Mouse (Mus musculus) CH12.LX (cell line): ENCODE measurements around the gene Vps41. TPM values are rescaled to one million over a fixed set of nuclear protein-coding genes. Genes with fewer than 3 reads are reported as not detected.

ENCODE experiments used
- DNase-seq: peaks from one replicate; pipeline ENCODE4 v3.0.0-alpha.2; 2013; ENCODE audit errors: extremely low read depth
- H3K27ac ChIP-seq: 2 replicates; pipeline ENCODE4 v1.5.1; 2012; ENCODE audit warnings: low read depth, mild to moderate bottlenecking, control low read depth, moderate library complexity; ENCODE audit not compliant: insufficient read depth
- H3K27me3 ChIP-seq: replicated peaks from 2 replicates; pipeline ENCODE3; 2012; ENCODE audit warnings: inconsistent platforms
- H3K36me3 ChIP-seq, 2 experiments: replicated peaks in 1 of 2; 2 replicates each; pipeline versions ENCODE3 to v1.6.1; 2012; ENCODE audit warnings: inconsistent platforms in 1 of 2, low read length in 1 of 2, mild to moderate bottlenecking in 1 of 2, mixed read lengths in 1 of 2, moderate library complexity in 1 of 2; ENCODE audit not compliant: control insufficient read depth in 1 of 2, insufficient read depth in 1 of 2
- H3K4me1 ChIP-seq, 2 experiments: 2 replicates each; pipeline ENCODE4 v1.6.1; 2012; ENCODE audit warnings: inconsistent platforms in 1 of 2, moderate library complexity in 1 of 2; ENCODE audit not compliant: insufficient read depth in 2 of 2, control insufficient read depth in 1 of 2
- H3K4me2 ChIP-seq: 2 replicates; pipeline ENCODE4 v1.6.1; 2012; ENCODE audit warnings: low read depth, mild to moderate bottlenecking, control low read depth; ENCODE audit not compliant: poor library complexity, insufficient read depth, severe bottlenecking
- H3K4me3 ChIP-seq, 3 experiments: fragments of 150-350 bp in 1 of 3; sonication (generic) in 1 of 3; replicated peaks in 1 of 3; 2 replicates each; pipeline versions ENCODE3 to v1.5.1; 2011 to 2012; ENCODE audit warnings: low read depth in 2 of 3, low read length in 2 of 3, mild to moderate bottlenecking in 2 of 3, moderate library complexity in 2 of 3, control low read depth in 1 of 3, improper control_type of control experiment in 1 of 3, inconsistent platforms in 1 of 3, mixed read lengths in 1 of 3; ENCODE audit not compliant: poor library complexity in 1 of 3
- H3K79me2 ChIP-seq: replicated peaks from 2 replicates; pipeline ENCODE4 v1.6.1; 2012; ENCODE audit warnings: mild to moderate bottlenecking, moderate library complexity; ENCODE audit not compliant: control insufficient read depth, poor library complexity, insufficient read depth, severe bottlenecking; ENCODE audit errors: extremely low read depth
- H3K9ac ChIP-seq: 2 replicates; pipeline ENCODE4 v1.6.1; 2012; ENCODE audit warnings: low read depth, mild to moderate bottlenecking, control low read depth, moderate library complexity; ENCODE audit not compliant: insufficient read depth
- H3K9me3 ChIP-seq: replicated peaks from 2 replicates; pipeline ENCODE3; 2012; ENCODE audit warnings: low read length, inconsistent platforms, mixed read lengths
- CHD2 ChIP-seq: IDR thresholded peaks from 2 replicates; pipeline ENCODE4 v1.6.1; 2011; ENCODE audit warnings: low read length, improper control_type of control experiment
- CTCF ChIP-seq, 2 experiments: IDR thresholded peaks in 1 of 2; conservative IDR thresholded peaks in 1 of 2; 2 replicates each; pipeline ENCODE4 v1.5.1; 2011 to 2012; ENCODE audit warnings: low read depth in 2 of 2, low read length in 2 of 2, improper control_type of control experiment in 1 of 2, inconsistent platforms in 1 of 2, mild to moderate bottlenecking in 1 of 2, moderate library complexity in 1 of 2
- ELF1 ChIP-seq: IDR thresholded peaks from 2 replicates; pipeline ENCODE4 v1.6.1; 2014; ENCODE audit warnings: low read depth, mild to moderate bottlenecking, inconsistent platforms, low read length, improper control_type of control experiment
- EP300 ChIP-seq: IDR thresholded peaks from 2 replicates; pipeline ENCODE4 v1.6.1; 2011; ENCODE audit warnings: low read length, improper control_type of control experiment
- ETS1 ChIP-seq: conservative IDR thresholded peaks from 2 replicates; pipeline ENCODE4 v1.6.1; 2012; ENCODE audit warnings: low read depth, mild to moderate bottlenecking, inconsistent platforms, low read length, improper control_type of control experiment, moderate library complexity
- IRF4 ChIP-seq: IDR thresholded peaks from 2 replicates; pipeline ENCODE4 v1.6.1; 2014; ENCODE audit warnings: low read depth, mild to moderate bottlenecking, inconsistent platforms, low read length, improper control_type of control experiment
- JUN ChIP-seq: IDR thresholded peaks from 2 replicates; pipeline ENCODE4 v1.6.1; 2011; ENCODE audit warnings: low read depth, mild to moderate bottlenecking, low read length, improper control_type of control experiment, moderate library complexity; ENCODE audit not compliant: insufficient read depth
- KAT2A ChIP-seq: IDR thresholded peaks from 2 replicates; pipeline ENCODE4 v1.6.1; 2012; ENCODE audit warnings: low read length, improper control_type of control experiment, inconsistent platforms; ENCODE audit not compliant: insufficient replicate concordance
- MYC ChIP-seq: IDR thresholded peaks from 2 replicates; pipeline ENCODE4 v1.6.1; 2011; ENCODE audit warnings: low read depth, mild to moderate bottlenecking, improper control_type of control experiment, low read length
- PAX5 ChIP-seq: IDR thresholded peaks from 2 replicates; pipeline ENCODE4 v1.6.1; 2012; ENCODE audit warnings: low read length, inconsistent platforms, mixed read lengths
- RAD21 ChIP-seq: IDR thresholded peaks from 2 replicates; pipeline ENCODE4 v1.6.1; 2011; ENCODE audit warnings: low read depth, mild to moderate bottlenecking, low read length, improper control_type of control experiment, moderate library complexity
- RCOR1 ChIP-seq: conservative IDR thresholded peaks from 2 replicates; pipeline ENCODE4 v1.6.1; 2012; ENCODE audit warnings: low read depth, mild to moderate bottlenecking, inconsistent platforms, low read length, improper control_type of control experiment
- SIN3A ChIP-seq: IDR thresholded peaks from 2 replicates; pipeline ENCODE4 v1.6.1; 2012; ENCODE audit warnings: low read length, improper control_type of control experiment, inconsistent platforms
- SMC3 ChIP-seq: IDR thresholded peaks from 2 replicates; pipeline ENCODE4 v1.6.1; 2011; ENCODE audit warnings: low read depth, low read length, improper control_type of control experiment
- TBP ChIP-seq: conservative IDR thresholded peaks from 2 replicates; pipeline ENCODE4 v1.6.1; 2011; ENCODE audit warnings: low read depth, low read length, improper control_type of control experiment
- TCF12 ChIP-seq: IDR thresholded peaks from 2 replicates; pipeline ENCODE4 v1.6.1; 2014; ENCODE audit warnings: low read depth, mild to moderate bottlenecking, inconsistent platforms, low read length, improper control_type of control experiment
- ZC3H11A ChIP-seq: IDR thresholded peaks from 2 replicates; pipeline ENCODE4 v1.6.1; 2012; ENCODE audit warnings: low read depth, mild to moderate bottlenecking, inconsistent platforms, low read length, improper control_type of control experiment
- ZNF384 ChIP-seq: IDR thresholded peaks from 2 replicates; pipeline ENCODE4 v1.6.1; 2012; ENCODE audit warnings: low read depth, low read length, improper control_type of control experiment, inconsistent platforms
- dilution Hi-C: fragments of 300-500 bp; cut with MboI; formaldehyde crosslinking; loops from 2 replicates; pipeline ENCODE4 v1.14.3; 2020; ENCODE audit warnings: low sequenced_read_pairs; ENCODE audit not compliant: extremely low pct_unique_long_range_greater_than_20kb, extremely low pct_ligation_motif_present
- in situ Hi-C: fragments of 300-500 bp; cut with MboI; formaldehyde crosslinking; loops from 3 replicates; pipeline ENCODE4 v1.14.3; 2019; ENCODE audit warnings: low sequenced_read_pairs, low pct_ligation_motif_present, low pct_unique_long_range_greater_than_20kb, mixed read lengths
- polyA plus RNA-seq: library from polyadenylated mRNA; unstranded; fragments of >175 nt; gene quantifications from 2 replicates; pipeline ENCODE4 v1.2.1, GENCODE M21; 2012; ENCODE audit warnings: low read depth; ENCODE audit not compliant: insufficient read length
- total RNA-seq, 2 experiments: library from RNA; depleted of rRNA; stranded (reverse); fragments of 300-350 nt in 1 of 2; fragments of >200 nt in 1 of 2; gene quantifications; 2 replicates each; pipeline ENCODE4 v1.2.3; 2012 to 2014

The Vps41 gene
- total and polyA plus RNA-seq, 3 experiments: 41.7 to 59.2 (median 48.1) TPM

GRCm38 (mm10) chr13:18757958-18758357, 40.9 kb downstream of the Vps41 start:
- in situ Hi-C loops: no loop called here

GRCm38 (mm10) chr13:18759361-18760056, 42.4 kb downstream of the Vps41 start:
- no peak overlapping the region for H3K9ac ChIP-seq
- no peaks in the 10 kb centered on the region for H3K79me2 ChIP-seq
- dilution Hi-C loops (no loop called here), in situ Hi-C loops (no loop called here)
- H3K27me3 ChIP-seq: no peaks in the 10 kb centered on the region
- TF ChIP-seq JUN (no peak), ZNF384 (no peak), SIN3A (no peak), TBP (no peak), ETS1 (no peak), ZC3H11A (no peak), PAX5 (no peak), CHD2 (no peak)
- no peak overlapping the region for H3K4me3 ChIP-seq
- peaks cover 0 to 2% of the 10 kb centered on the region in 2 experiments for H3K36me3 ChIP-seq
- no peak overlapping the region for H3K4me2 ChIP-seq
- no peak overlapping the region for H3K27ac ChIP-seq
- H3K9me3 ChIP-seq: no peaks in the 10 kb centered on the region
- no peak for DNase-seq
- peaks cover 0 to 17% of the 10 kb centered on the region in 2 experiments; a peak in 1 of 4 replicates for H3K4me1 ChIP-seq

More at GRCm38 (mm10) chr13:18757958-18758357, 40.9 kb downstream of the Vps41 start:
- TF ChIP-seq ELF1 (no peak), MYC (no peak), CTCF (conservative IDR thresholded peaks at IDR 0.05 in 1 of 2, IDR thresholded peaks at IDR 0.05 in 1 of 2; ENCODE audit: low read depth in 2 of 2, low read length in 2 of 2) (peak in 1 of 2 experiments; percentile 48; a peak in 2 of 4 replicates), IRF4 (no peak), TCF12 (no peak), KAT2A (no peak), SMC3 (peak; percentile 41), RAD21 (peak; percentile 46), RCOR1 (no peak), EP300 (no peak)
- no peak overlapping the region for H3K27ac ChIP-seq
- no peak overlapping the region for H3K9ac ChIP-seq
- no peaks in the 10 kb centered on the region for H3K9me3 ChIP-seq
- no peak overlapping the region for H3K4me2 ChIP-seq
- no peak for DNase-seq
- peaks cover 0 to 2% of the 10 kb centered on the region in 2 experiments for H3K36me3 ChIP-seq
- H3K4me3 ChIP-seq: no peak overlapping the region
- dilution Hi-C loops: no loop called here
- H3K79me2 ChIP-seq: no peaks in the 10 kb centered on the region
- H3K4me1 ChIP-seq: peaks cover 0 to 14% of the 10 kb centered on the region in 2 experiments; a peak in 2 of 4 replicates
- H3K27me3 ChIP-seq: no peaks in the 10 kb centered on the region
